Mouse (Mus musculus): ENCODE measurements around the gene 1700011L22Rik.

Gene 1700011L22Rik

GRCm38 (mm10) chr8:79179678-79180077 is 68.7 kb downstream of the 1700011L22Rik start:
- DNase-seq (ENCODE audit: extremely low spot score, low read depth, low spot score): no peak

GRCm38 (mm10) chr8:79175991-79176390 is 72.4 kb downstream of the 1700011L22Rik start:
- DNase-seq (ENCODE audit: extremely low spot score, low read depth, low spot score): no peak

GRCm38 (mm10) chr8:79173606-79174005 is 74.8 kb downstream of the 1700011L22Rik start:
- no peak for DNase-seq (ENCODE audit: extremely low spot score, low read depth, low spot score)

GRCm38 (mm10) chr8:79165276-79165675 is 83.1 kb downstream of the 1700011L22Rik start:
- no peak for DNase-seq (ENCODE audit: extremely low spot score, low read depth, low spot score)

GRCm38 (mm10) chr8:79164336-79164735 is 84.0 kb downstream of the 1700011L22Rik start:
- no peak for DNase-seq (ENCODE audit: extremely low spot score, low read depth, low spot score)

- DNase-seq (ENCODE audit: extremely low spot score, low read depth, low spot score): no peak
Observed at GRCm38 (mm10) chr8:79162533-79163308, 85.6 kb downstream of the 1700011L22Rik start.

- DNase-seq (ENCODE audit: extremely low spot score, low read depth, low spot score): no peak
Observed at GRCm38 (mm10) chr8:79161172-79161778, 87.1 kb downstream of the 1700011L22Rik start.
